Mouse (Mus musculus): ENCODE measurements around the gene Itpr1.

DNA sequence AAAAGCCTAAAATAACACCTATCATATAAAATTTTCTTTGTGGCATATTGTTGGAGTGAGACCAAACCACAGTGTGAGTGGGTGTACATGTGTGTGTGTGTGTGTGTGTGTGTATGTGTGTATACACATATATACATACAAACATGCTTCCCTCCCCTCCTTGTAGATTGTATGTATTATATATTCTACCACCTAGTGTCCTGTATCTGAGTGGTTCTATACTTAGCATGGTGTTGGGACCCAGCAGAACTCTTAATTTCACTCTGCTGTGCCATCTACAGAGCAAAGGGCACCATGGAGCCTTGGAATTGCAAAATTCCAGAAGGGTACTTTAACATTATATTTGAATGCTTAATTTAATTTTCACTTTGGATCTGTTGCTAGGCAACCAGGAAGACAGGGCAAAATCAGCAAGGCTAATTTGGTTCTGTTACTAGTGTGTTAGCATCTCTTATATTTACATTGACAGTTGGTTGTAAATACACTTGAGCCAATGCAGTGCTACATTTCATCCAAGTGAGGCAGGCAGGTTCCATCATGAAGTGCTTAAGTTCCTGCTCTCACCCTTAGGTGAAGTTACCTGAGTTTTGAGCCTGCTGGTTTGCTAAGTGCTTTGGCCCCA, 122.4 kb downstream of the Itpr1 start:
- no peak for TF ChIP-seq CTCF (IDR thresholded peaks at IDR 0.05; ENCODE audit: extremely low read depth, insufficient read length, insufficient replicate concordance, low read depth, low read length)
- TF ChIP-seq POLR2A (IDR thresholded peaks at IDR 0.05; ENCODE audit: low read depth, low read length): no peak
